Mouse (Mus musculus) urinary bladder, postnatal 4 days (tissue): Measurements from ENCODE around the gene Gm5741.
A peak's percentile ranks its signal among the peaks of the same experiment; 100 is the strongest.
"Not testable (repeated sequence)": the region's sequence is repeated elsewhere in the genome, so short reads cannot be mapped to it uniquely, and the experiment has no call there.

Experiments used
- DNase-seq, 2 experiments: peaks; one replicate each; pipeline ENCODE4 v3.0.0; 2021 to 2022; ENCODE audit warnings: low spot score in 2 of 2

The Gm5741 gene

DNA sequence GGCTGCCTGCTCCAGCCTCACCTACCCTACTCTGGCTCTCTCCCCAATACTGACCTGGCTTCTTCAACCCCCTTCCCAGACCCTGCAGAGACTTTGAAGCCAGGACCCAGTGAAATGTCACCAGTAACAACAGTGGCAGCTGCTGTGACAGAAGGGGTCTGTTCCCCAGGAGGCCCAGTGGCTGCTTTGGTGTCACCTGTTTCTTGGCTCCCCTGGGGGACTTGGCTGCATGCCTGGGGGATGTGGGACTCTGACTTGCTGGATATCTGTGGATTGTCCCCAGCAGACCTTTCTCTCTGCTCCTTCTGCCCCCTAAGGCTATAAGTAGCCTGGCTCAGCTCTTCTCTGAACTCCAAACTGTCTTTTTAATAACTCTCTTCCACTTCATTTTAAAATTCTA lies at the start of gene Gm5741:
Gene Gm5741 (minus strand): TSS at position 1 of the 400 bp plus-strand sequence.
- no peak for DNase-seq

DNA sequence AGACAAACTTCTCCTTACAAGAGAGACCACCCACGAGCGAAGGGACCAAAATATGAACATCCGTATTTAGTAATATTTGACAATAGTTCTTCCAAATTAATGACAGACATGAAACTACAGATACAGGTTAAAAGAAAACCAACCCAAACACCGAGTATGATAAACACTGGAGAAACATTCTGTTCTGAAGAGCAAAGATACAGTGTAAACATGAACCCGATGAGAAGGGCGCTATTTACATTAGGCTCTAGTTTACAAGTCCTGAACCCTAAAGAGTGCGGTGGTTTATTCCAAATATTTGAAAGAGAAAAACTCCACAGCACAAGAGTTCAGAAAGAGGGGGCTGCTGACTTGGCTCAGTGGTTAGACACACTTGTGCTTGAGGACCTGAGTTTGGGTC lies 49.2 kb upstream of the Gm5741 start:
- no peak for DNase-seq

DNA sequence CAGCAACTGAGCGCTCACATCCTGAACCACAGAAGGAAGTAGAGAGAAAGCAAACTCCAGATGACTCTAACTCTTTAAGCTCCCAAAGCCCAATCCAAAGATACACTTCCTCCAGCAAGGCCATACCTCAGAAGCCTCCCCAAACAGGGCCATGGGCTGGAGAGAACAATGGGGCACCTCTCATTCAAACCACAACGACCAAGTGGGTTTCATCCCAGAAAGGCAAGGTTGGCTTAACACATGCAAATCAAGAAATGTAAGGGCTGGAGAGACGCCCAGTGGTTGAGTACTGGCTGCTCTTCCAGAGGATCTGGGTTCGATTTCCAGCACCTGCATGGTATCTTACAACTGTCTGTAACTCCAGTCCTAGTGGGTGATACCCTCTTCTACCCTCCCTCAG lies 47.7 kb upstream of the Gm5741 start:
- no peak for DNase-seq

DNA sequence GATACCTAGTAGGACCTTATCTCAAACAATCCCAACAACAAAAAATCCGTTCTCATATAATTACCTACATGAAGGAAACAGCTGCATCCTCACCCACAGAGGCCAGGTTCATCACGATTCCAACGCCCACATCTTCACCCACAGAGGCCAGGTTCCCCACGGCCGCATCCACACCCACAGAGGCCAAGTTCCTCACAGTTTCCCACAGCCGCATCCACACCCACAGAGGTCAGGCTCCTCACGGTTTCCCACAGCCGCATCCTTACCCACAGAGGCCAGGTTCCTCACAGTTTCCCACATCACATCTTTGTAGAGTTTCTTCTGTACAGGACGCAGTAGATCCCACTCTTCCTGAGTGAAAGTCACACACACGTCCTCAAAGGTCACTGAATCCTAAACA lies 45.5 kb upstream of the Gm5741 start:
- DNase-seq = no peak

DNA sequence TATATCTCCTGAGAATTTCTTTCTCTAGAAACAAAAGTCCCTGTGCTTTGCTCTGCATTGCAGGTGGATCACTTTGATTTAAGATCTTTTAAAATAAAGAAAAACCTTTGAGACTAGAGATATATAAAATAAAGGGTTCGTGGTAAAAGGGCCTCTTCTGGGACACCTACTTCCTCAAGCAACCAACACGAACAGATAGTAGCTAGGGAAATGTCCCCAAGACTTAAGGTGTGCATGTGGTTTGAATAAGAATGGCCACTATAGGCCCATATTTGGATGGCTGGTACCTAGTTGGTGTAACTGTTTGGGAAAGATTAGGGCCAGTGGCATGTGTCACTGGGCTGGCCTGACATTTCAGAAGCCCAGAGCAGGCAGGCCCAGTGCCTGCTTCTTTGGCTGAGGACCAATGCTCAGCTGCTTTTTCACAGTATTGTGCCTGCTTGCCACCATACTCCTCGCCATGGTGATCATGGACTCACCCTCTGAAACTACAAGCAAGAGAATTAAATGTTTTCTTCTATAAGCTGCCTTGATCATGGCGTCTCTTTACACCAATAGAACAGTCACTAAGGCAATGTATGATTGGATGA lies 32.4 kb upstream of the Gm5741 start:
- no peak for DNase-seq

DNA sequence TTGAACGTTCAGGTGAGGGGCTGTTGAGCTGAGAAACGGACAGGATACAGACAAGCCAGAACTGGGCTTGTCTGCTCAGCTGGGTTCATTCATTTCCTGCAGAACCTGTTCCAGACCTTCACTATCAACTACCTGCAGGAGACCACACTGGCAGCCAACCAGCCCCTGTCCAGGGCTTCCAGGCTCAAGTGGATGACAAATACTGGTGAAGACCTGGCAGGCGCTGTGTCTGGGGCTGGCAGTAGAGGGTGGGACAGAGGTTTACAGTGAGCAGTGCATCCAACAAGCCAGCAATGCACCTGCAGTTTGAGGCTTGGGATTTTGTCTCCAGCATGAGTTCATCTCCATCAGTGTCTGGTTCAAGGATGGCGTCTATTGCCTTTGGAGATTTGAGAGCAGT lies 29.1 kb upstream of the Gm5741 start:
- DNase-seq = no peak

DNA sequence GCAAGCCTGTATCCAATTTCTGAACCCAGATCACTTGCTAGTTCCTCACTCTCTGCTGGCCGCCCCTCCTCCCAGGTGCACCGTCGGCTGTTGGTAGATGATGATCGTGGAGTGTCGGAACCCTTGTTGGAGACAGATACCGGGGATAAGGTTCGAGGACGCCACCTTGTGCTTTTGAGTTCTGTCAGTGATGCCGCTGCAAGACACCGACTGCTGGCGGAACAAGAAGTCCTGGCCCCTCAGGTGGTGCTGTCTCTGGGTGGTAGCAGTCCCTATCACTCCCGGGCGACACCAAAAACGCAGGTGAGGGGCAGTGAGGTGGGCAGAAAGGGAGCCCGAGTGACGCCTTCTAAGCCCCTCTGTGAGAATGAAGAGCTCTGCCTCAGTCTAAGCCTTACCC lies 28.4 kb upstream of the Gm5741 start:
- peak in 1 of 2 experiments; percentile 12 for DNase-seq

DNA sequence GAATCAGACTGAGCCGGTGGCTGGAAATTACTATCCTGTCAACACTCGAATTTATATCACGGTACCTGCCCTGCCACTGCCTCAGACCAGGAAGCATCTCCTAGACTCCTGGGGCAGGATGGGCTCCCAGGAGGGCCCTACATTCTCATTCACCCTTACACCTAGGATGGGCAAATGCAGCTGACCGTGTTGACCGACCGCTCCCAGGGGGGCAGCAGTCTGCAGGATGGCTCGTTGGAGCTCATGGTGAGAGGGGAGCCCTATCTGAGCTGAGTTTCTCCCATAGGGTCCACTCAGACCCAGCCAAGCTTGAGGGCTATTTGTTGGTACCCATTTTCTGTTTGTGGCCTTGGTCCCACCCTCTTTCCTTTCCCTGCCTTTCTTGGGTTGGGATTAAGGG lies 27.8 kb upstream of the Gm5741 start:
- DNase-seq = peak in 1 of 2 experiments; percentile 10

DNA sequence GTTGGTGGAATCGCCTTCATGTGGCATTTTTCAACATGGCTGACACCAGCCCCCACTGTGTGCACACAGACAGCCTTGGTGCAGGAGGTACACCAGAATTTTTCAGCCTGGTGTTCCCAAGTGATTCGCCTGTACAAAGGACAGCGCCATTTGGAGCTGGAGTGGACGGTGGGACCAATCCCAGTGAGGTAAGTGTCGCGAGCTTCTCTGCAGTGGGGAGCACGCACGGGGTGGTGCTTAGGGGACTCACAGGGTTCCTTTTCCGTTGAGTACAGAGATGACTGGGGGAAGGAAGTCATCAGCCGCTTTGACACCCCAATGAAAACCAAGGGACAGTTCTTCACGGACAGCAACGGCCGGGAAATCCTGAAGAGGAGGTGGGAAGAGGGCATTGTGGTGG lies 27.3 kb upstream of the Gm5741 start:
- DNase-seq = peak in 1 of 2 experiments; percentile 16

DNA sequence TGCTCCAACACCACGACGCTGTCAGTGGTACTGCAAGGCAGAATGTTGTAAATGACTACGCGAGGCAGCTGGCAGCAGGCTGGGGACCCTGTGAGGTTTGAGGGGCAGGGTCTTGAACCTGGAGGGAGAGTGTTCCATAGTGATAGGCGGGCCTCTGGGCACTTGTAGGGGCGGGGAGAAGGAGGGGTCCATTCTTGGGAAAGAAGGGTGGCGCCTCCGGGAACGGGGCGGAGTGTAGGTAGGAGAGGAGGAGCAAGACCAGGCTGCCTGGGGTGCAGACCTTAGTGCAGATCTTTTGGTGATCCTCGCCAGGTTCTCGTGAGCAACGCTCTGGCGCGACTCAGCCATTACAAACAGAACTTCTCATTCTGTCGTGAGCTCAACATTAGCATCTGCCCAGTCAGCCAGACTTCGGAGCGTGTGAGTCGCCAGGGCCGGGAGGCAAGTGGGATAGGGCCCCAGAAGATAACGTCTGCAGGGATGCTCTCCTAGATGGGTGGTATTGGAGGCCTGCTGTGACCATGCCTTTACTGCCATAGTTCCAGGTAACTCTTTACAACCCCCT lies 23.8 kb upstream of the Gm5741 start:
- DNase-seq = peak in 1 of 2 experiments; percentile 14

DNA sequence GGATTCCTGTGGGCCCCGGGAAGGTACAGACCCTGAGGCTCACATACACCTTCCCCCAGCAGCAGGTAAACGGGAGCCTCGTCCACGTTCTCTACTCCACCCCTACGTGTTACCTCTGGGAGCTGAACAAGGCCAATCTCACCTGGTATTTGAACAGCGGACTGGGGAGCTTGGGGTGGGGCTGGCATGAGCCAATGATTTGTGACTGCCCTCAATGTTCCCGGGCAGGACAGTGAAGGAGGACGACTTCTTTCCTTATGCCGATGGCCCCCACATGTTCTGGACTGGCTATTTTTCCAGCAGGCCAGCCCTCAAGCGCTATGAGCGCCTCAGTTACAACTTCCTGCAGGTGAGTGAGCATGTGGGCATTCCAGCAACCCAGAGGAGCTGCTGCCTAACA lies 23.1 kb upstream of the Gm5741 start:
- DNase-seq = peak in 1 of 2 experiments; percentile 16

DNA sequence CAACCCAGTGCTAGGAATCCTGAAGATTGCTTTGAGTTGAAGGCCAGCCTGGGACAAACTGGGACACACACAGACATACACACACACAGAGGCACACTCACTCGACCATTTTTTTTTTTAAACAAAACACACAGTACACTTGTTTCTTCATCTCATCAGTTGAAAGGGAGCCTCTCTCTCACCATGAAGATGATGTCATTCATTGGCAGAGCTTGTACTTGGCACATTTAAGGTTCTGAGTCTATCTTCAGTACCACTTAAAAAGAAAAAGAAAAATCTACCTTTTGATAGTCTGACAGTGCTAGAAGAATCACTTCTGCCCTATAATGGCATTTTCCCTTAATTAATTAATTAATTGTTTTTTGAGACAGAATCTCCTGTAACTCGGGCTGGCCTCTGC lies 21.0 kb upstream of the Gm5741 start:
- no peak for DNase-seq

DNA sequence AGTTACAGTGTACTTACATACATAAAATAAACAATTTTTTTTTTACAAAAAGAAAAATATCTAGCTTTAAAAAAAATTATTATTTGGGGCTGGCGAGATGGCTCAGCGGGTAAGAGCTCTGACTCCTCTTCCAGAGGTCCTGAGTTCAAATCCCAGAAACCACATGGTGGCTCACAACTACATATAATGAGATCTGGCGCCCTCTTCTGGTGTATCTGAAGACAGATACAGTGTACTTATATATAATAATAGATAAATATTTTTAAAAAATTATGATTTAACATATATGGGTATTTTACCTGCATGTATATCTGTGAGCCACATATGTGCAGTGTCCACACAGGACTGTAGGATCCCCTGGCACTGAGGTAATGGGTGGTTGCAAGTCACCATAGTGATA lies 18.5 kb upstream of the Gm5741 start:
- no peak for DNase-seq

DNA sequence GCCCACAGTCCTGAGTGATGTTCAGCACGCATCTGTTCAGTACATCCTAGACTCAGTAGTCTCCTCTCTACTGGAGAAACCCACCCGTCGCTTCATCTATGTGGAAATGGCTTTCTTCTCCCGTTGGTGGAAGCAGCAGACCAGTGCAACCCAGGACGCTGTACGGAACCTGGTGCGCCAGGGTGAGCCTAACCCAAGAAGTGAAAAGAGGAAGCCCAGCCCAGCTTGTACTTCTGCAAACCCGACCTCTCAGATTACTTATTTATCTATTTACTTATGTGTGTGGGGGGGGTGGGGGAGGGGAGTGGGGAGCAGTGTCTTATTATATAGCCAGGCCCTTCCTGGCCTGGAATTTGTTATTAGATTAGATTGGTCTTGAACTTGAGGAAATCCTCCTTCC lies 16.9 kb upstream of the Gm5741 start:
- DNase-seq = no peak

DNA sequence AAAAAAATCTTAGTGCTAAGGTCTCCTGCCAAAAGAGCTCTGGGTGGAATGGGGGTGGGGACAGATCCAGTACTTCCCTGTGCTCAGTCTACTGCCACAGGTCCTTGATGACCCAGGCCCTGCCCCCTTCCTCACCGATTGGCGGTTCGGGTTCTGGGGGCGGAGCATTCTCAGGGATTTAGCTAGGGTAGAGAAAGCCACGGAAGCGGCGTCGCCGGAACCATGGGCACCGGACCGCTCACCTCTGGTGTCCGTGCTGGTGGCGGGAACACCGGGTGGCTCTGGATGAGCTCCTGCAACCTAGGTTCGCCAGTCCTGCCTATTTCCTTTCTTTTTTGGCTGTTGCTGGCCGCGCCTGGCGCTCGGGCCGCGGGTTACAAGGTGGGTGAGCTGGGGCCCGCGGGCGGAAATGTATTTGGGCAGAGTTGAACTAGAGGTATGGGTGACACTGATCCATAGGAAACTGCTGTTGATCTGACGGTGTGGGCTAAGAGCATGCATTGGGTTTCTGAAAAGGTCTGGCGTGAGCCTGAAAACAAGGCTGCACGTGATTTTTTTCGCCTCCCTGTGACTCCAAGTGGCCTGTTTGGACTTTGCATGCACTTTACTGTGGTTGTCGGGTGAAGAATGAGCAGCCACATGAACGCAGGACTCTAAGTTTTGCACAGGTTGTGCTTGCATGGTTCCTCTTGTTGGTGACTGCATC lies 15.5 kb upstream of the Gm5741 start, which contains the start of gene Man2b1:
Gene Man2b1 (plus strand): TSS at position 163 of the 706 bp plus-strand sequence.
- peak; percentile 84 to 90 for DNase-seq

DNA sequence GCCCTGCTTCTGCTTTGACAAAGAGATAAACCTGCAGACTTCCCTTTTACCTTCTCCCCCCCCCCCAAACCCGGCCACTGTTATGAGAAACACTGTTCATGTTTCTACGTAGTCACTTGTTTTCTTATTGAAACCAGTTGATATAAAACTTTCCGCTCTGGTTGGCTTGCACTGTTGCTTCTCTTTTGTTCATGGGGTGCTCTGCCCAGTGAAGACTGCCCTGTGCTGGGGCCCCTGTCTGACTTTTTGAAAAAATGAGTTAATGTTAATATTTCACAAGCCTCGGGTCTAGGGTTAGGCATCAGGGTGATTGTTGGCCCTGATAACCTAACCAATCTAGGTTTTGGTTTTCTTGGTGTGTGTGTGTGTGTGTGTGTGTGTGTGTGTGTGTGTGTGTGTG lies 14.4 kb upstream of the Gm5741 start:
- DNase-seq = not testable (repeated sequence)

DNA sequence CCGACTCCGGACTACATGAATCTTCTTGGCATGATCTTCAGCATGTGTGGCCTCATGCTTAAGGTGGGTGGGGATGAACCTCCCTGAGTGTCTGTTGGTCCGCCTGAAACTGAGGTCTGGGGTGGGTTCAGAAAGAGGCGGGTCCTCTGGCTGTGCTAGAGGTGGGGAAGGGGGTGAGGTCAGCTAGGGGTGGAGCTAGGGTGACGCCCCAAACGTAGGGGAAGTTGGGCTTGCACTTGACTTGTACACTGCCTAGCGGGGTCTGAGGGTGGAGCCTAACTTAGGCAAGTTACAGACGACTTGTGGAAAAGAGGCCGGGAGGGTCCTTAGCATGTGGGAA lies 13.4 kb upstream of the Gm5741 start, which contains the start of gene Wdr83:
Gene Wdr83 (minus strand): TSS at position 91 of the 340 bp plus-strand sequence.
- DNase-seq = no peak

DNA sequence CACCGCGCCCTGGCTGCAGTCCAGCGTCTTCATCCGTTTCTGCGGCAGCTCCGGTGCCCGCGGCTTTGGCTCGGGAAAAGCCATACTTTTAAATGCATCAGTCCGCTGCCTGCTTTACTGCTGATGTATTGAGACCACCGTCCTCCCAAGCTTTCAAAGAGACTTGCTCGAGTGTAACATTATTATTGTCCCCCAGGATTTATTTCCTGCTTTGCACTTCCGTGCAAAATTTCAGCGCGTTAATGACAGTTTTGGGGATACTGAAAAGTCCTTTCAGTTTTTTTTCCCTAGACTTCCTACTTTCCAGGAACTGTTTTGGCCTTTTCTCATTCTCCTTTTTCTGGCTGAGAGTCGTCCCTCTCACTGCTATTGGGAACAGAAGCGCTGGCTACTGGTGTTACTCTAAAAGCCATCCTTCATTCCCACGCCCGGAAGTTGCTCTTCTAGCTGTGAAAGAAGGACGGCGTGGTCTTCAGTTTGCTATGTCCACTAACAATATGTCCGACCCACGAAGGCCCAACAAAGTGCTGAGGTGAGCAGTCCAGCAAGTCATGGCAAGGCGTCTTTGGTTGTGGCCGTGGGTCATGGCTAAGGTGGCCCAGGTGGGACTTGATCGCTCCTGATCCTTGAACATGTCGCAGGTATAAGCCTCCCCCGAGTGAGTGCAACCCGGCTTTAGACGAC lies 12.9 kb upstream of the Gm5741 start, which contains the start of gene Wdr83os:
Gene Wdr83os (plus strand): TSS at position 209 of the 684 bp plus-strand sequence.
- DNase-seq = no peak

DNA sequence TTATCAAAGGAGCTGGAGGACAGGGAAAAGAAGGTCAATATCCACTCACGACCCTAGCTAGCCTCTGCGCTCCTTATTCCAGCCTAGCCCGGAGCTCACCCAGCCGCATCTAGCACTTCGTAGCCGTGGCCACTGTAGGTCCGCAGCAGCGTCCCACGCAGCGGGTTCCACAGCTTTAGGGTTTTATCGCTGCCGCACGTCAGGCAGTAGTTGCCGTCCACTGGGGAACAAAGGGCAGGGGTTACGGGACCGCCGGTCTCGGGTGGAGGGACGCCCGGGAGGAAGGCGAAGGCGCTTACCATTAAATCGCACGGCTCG lies 12.4 kb upstream of the Gm5741 start:
- DNase-seq = no peak

DNA sequence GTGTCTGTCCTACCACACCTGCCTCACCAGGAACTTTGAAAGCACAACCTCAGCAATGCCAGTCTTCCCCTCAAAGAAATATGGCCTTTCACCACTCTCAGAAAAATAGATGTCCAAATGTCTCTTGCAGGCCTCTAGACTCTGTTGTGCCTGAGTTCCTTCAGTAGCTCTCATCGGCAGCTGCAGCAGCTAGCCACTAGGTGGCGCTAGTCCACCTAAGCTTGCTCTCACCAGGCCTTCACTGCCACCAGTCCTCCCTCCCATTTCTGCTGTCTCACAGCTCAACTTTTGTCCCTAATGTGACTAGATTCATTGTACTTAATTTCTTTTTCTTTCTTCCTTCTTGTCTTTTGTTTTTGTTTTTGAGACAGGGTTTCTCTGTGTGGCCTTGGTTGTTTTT lies 9.2 kb upstream of the Gm5741 start:
- peak; percentile 72 to 75 for DNase-seq

DNA sequence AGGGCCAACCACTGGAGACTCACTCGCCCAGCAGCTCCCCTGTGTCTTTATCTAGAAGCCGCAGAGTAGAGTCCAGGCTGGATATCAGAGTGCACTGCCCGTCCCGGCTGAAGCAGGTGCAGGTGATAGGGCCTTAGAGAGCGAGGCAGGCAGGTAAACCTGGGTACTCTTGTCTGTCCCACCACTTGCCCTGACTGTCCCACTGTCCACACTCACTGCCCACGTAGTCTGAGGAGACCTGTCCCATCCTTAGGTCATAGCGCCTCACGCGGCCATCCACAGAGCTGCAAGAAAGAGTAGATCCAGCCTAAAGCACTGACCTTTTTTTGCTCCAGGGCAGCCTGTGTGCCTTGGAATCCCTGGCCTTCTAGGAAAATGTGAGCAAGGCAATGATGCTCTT lies 8.2 kb upstream of the Gm5741 start:
- DNase-seq = no peak

DNA sequence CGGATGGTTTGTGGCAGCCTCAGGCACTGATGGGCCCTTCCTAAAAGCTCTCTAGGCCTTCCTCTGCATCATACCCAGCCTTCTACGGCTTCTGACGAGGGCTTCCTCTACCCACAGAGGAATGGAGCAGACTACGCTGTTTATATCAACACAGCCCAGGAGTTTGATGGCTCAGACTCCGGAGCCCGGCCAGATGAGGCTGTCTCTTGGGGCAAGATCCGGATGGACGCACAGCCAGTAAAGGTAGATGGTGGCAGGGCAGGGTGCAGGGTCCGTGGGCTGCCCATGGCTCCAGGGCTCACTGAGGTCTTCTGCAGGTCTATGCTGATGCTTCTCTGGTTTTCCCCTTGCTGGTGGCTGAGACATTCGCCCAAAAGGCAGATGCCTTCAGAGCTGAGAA lies 6.8 kb upstream of the Gm5741 start:
- no peak for DNase-seq

DNA sequence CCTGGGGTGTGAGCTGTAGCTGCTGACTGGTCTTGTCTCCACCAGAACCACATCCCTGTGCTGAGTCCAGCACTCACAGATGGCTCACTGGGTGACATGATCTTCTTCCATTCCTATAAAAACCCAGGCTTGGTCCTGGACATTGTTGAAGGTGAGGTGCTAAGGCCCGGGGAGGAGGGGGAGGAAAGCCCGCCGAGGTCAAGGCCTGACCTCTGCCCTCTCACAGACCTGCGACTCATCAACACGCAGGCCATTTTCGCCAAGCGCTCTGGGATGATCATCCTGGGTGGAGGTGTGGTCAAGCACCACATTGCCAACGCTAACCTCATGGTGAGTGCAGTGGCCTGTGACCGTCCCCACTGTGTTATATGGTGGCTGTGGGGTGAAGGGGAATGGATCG lies 6.4 kb upstream of the Gm5741 start:
- no peak for DNase-seq
